Mouse (Mus musculus) megakaryocyte, embryonic 14.5 days (primary cell): ENCODE measurements around the gene Tsr3.
"Not testable (repeated sequence)": the region's sequence is repeated elsewhere in the genome, so short reads cannot be mapped to it uniquely, and the experiment has no call there.

Experiments
- FLI1 ChIP-seq: IDR thresholded peaks from 2 replicates; pipeline ENCODE4 v1.6.1; 2012; ENCODE audit warnings: low read length, inconsistent platforms, mixed read lengths
- GATA1 ChIP-seq: IDR thresholded peaks from 3 replicates; pipeline ENCODE4 v1.6.1; 2012; ENCODE audit warnings: mixed read lengths, low read length, inconsistent platforms, borderline replicate concordance

- TF ChIP-seq GATA1, FLI1: not testable (repeated sequence)
These were observed 17.4 kb upstream of the Tsr3 start for GRCm38 (mm10) chr17:25222504-25222940.
